Mouse (Mus musculus) neural tube, embryonic 11.5 days (tissue): ENCODE measurements around the gene Gm21833. TPM values are rescaled to one million over a fixed set of nuclear protein-coding genes. Genes with fewer than 3 reads are reported as not detected.
"Not testable (repeated sequence)": the region's sequence is repeated elsewhere in the genome, so short reads cannot be mapped to it uniquely, and the experiment has no call there.

ENCODE experiments used
- ATAC-seq: fragments of 200-750 bp; cut with Nextera tagmentation; 2 replicates; pipeline ENCODE4 v1.8.0; 2017; ENCODE audit warnings: moderate number of reproducible peaks, mild to moderate bottlenecking, moderate TSS enrichment, moderate library complexity; ENCODE audit not compliant: insufficient read depth, low FRiP score, low TSS enrichment
- DNase-seq: peaks from one replicate; pipeline ENCODE4 v3.0.0-alpha.2; 2015; ENCODE audit warnings: low spot score
- H3K27ac ChIP-seq: fragments of 300-500 bp; sonication (generic); 2 replicates; pipeline ENCODE4 v1.5.1; 2014; ENCODE audit warnings: low read depth, mild to moderate bottlenecking, low read length
- H3K27me3 ChIP-seq: fragments of 300-500 bp; sonication (generic); 2 replicates; pipeline ENCODE4 v1.6.1; 2014; ENCODE audit warnings: mild to moderate bottlenecking, low read length, mixed read lengths; ENCODE audit not compliant: control insufficient read depth, insufficient read depth
- H3K36me3 ChIP-seq: fragments of 300-500 bp; sonication (generic); 2 replicates; pipeline ENCODE4 v1.6.1; 2014; ENCODE audit warnings: mild to moderate bottlenecking, low read length, moderate library complexity, mixed read lengths; ENCODE audit not compliant: control insufficient read depth, insufficient read depth
- H3K4me1 ChIP-seq: fragments of 300-500 bp; sonication (generic); 2 replicates; pipeline ENCODE4 v1.6.1; 2014; ENCODE audit warnings: low read length, mixed read lengths; ENCODE audit not compliant: control insufficient read depth, insufficient read depth
- H3K4me2 ChIP-seq: fragments of 300-500 bp; sonication (generic); 2 replicates; pipeline ENCODE4 v1.6.1; 2014; ENCODE audit warnings: low read depth, mild to moderate bottlenecking, moderate library complexity
- H3K4me3 ChIP-seq: fragments of 300-500 bp; sonication (generic); 2 replicates; pipeline ENCODE4 v1.5.1; 2014; ENCODE audit warnings: low read depth, low read length
- H3K9ac ChIP-seq: fragments of 300-500 bp; sonication (generic); 2 replicates; pipeline ENCODE4 v1.6.1; 2014; ENCODE audit warnings: mild to moderate bottlenecking, low read length
- H3K9me3 ChIP-seq: fragments of 300-500 bp; sonication (generic); 2 replicates; pipeline ENCODE4 v1.6.1; 2016; ENCODE audit warnings: low read length; ENCODE audit not compliant: control insufficient read depth
- WGBS: fragments of 180-500 bp; shearing (Covaris S2); extraction: QIAGEN DNeasy Blood & Tissue Kit; methylation state at CpG from one replicate; pipeline ENCODE4 v1.1.7; 2014; 5-methylcytosine and 5-hydroxymethylcytosine counted together
- polyA plus RNA-seq: library from polyadenylated mRNA; unstranded; fragments of >200 nt; fragmentation: Nextera tagmentation; extraction: Ambion mirVana; gene quantifications from 2 replicates; pipeline ENCODE4 v1.2.1, GENCODE M21; 2014

The Gm21833 gene
- not detected in 2 replicates for polyA plus RNA-seq

DNA sequence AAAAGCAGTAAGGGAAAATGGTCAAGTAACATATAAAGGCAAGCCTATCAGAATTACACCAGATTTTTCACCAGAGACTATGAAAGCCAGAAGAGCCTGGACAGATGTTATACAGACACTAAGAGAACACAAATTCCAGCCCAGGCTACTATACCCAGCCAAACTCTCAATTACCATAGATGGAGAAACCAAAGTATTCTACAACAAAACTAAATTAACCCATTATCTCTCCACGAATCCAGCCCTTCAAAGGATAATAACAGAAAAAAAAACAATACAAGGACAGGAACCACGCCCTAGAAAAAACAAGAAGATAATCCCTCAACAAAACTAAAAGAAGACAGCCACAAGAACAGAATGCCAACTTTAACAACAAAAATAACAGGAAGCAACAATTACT is at the start of gene Gm21833:
TSS of gene Gm21833 (plus strand) at position 301 of the 400 bp plus-strand sequence.
- H3K36me3 ChIP-seq, H3K4me3 ChIP-seq, DNase-seq, H3K9ac ChIP-seq, H3K27ac ChIP-seq, H3K4me2 ChIP-seq, H3K4me1 ChIP-seq, ATAC-seq, H3K9me3 ChIP-seq, H3K27me3 ChIP-seq: not testable (repeated sequence)
- 84% methylated on average over 2 of the region's 2 CpGs for WGBS

DNA sequence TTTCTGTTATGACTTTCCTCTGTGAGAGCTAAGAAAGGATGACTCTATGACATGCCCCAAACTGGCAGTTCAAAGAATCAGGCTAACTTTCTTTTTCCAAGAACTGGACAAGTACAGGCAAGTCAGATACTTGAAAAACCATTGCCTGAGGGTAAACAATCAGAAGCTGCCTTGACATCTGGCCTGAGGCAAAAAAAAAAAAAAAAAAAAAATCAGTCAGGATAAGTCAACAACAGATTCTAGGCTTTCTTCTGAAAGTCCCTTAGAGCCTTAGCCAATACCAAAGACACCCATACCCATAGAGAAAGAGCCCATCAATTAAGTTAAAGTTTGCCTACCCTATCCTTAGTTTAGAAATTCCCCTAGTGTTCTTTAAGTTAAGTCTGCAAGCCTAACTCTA is 38.7 kb upstream of the Gm21833 start:
- no peak overlapping the region for H3K4me2 ChIP-seq
- DNase-seq: no peak
- no peak for ATAC-seq
- H3K9me3 ChIP-seq: no peaks in the 10 kb centered on the region
- H3K36me3 ChIP-seq: no peaks in the 10 kb centered on the region
- H3K27me3 ChIP-seq: no peaks in the 10 kb centered on the region
- no peak overlapping the region for H3K4me3 ChIP-seq
- H3K27ac ChIP-seq: no peak overlapping the region
- H3K9ac ChIP-seq: no peak overlapping the region
- H3K4me1 ChIP-seq: no peaks in the 10 kb centered on the region

- Histone ChIP-seq H3K4me1 (no peaks in the 10 kb centered on the region), H3K27ac (no peak overlapping the region), H3K4me2 (no peak overlapping the region), H3K4me3 (no peak overlapping the region), H3K27me3 (no peaks in the 10 kb centered on the region), H3K36me3 (no peaks in the 10 kb centered on the region), H3K9ac (no peak overlapping the region), H3K9me3 (no peaks in the 10 kb centered on the region)
- ATAC-seq: no peak
- WGBS: 89% methylated on average over 4 of the region's 4 CpGs
- DNase-seq: no peak
Observed at GRCm38 (mm10) chr16:82796489-82796888, 31.7 kb upstream of the Gm21833 start.

GRCm38 (mm10) chr16:82815255-82815654 is 12.9 kb upstream of the Gm21833 start:
- Histone ChIP-seq H3K27me3 (no peaks in the 10 kb centered on the region), H3K4me1 (no peaks in the 10 kb centered on the region), H3K9me3 (no peaks in the 10 kb centered on the region), H3K36me3 (no peaks in the 10 kb centered on the region), H3K27ac (no peak overlapping the region), H3K9ac (no peak overlapping the region), H3K4me2 (no peak overlapping the region), H3K4me3 (no peak overlapping the region)
- 0 out of 2 replicates have a peak, but pooled peaks have one; percentile 24 for ATAC-seq
- DNase-seq: no peak

- DNase-seq: no peak
- no peak for ATAC-seq
- Histone ChIP-seq H3K27me3 (no peaks in the 10 kb centered on the region), H3K9me3 (no peaks in the 10 kb centered on the region), H3K27ac (no peak overlapping the region), H3K4me1 (no peaks in the 10 kb centered on the region), H3K36me3 (no peaks in the 10 kb centered on the region), H3K4me3 (no peak overlapping the region), H3K9ac (no peak overlapping the region), H3K4me2 (no peak overlapping the region)
- WGBS: 64% methylated on average over 2 of the region's 2 CpGs
Observed at GRCm38 (mm10) chr16:82816615-82817014, 11.6 kb upstream of the Gm21833 start.

- WGBS: 90% methylated on average over 2 of the region's 2 CpGs
- no peaks in the 10 kb centered on the region for H3K4me1 ChIP-seq
Observed at GRCm38 (mm10) chr16:82855752-82856151, 27.6 kb downstream of the Gm21833 start.

GRCm38 (mm10) chr16:82864590-82864989 is 36.4 kb downstream of the Gm21833 start:
- whole genome bisulfite sequencing: 78% methylated on average over 7 of the region's 7 CpGs
- ATAC-seq (peak; percentile 45; the same call in 1 of the 2 replicates), DNase-seq (no peak)
- no peaks in the 10 kb centered on the region for H3K27me3 ChIP-seq
- no peaks in the 10 kb centered on the region for H3K36me3 ChIP-seq
- H3K27ac ChIP-seq: no peak overlapping the region
- H3K4me1 ChIP-seq: no peaks in the 10 kb centered on the region
- no peak overlapping the region for H3K4me2 ChIP-seq
- H3K9me3 ChIP-seq: no peaks in the 10 kb centered on the region
- H3K9ac ChIP-seq: no peak overlapping the region
- H3K4me3 ChIP-seq: no peak overlapping the region

More at GRCm38 (mm10) chr16:82855752-82856151, 27.6 kb downstream of the Gm21833 start:
- Histone ChIP-seq H3K27me3 (no peaks in the 10 kb centered on the region), H3K9me3 (no peaks in the 10 kb centered on the region), H3K4me2 (no peak overlapping the region), H3K36me3 (no peaks in the 10 kb centered on the region), H3K27ac (no peak overlapping the region), H3K9ac (no peak overlapping the region), H3K4me3 (no peak overlapping the region)
- DNase-seq (no peak), ATAC-seq (no peak)
